Mouse (Mus musculus) heart, embryonic 13.5 days (tissue): ENCODE data around the gene Cldn20. TPM values are rescaled to one million over a fixed set of nuclear protein-coding genes. Genes with fewer than 3 reads are reported as not detected.

Experiments
- ATAC-seq: fragments of 200-750 bp; cut with Nextera tagmentation; 2 replicates; pipeline ENCODE4 v1.8.0; 2017; ENCODE audit warnings: moderate TSS enrichment; ENCODE audit not compliant: insufficient number of reproducible peaks, low FRiP score, low TSS enrichment; ENCODE audit errors: extremely low read depth
- H3K27ac ChIP-seq: fragments of 300-500 bp; sonication (generic); replicated peaks from 2 replicates; pipeline ENCODE4 v1.5.1; 2015; ENCODE audit warnings: moderate library complexity, mild to moderate bottlenecking, inconsistent platforms
- H3K27me3 ChIP-seq: fragments of 300-500 bp; sonication (generic); replicated peaks from 2 replicates; pipeline ENCODE4 v1.6.1; 2015; ENCODE audit warnings: mild to moderate bottlenecking, inconsistent platforms
- H3K36me3 ChIP-seq: fragments of 300-500 bp; sonication (generic); 2 replicates; pipeline ENCODE4 v1.6.1; 2015; ENCODE audit warnings: mild to moderate bottlenecking, inconsistent platforms
- H3K4me1 ChIP-seq: fragments of 300-500 bp; sonication (generic); 2 replicates; pipeline ENCODE4 v1.6.1; 2015; ENCODE audit warnings: inconsistent platforms
- H3K4me2 ChIP-seq: fragments of 300-500 bp; sonication (generic); 2 replicates; pipeline ENCODE4 v1.6.1; 2015; ENCODE audit warnings: inconsistent platforms, mild to moderate bottlenecking, moderate library complexity
- H3K4me3 ChIP-seq: fragments of 300-500 bp; sonication (generic); 2 replicates; pipeline ENCODE4 v1.5.1; 2015; ENCODE audit warnings: moderate library complexity, mild to moderate bottlenecking, inconsistent platforms
- H3K9ac ChIP-seq: fragments of 300-500 bp; sonication (generic); 2 replicates; pipeline ENCODE4 v1.6.1; 2015; ENCODE audit warnings: inconsistent platforms, mild to moderate bottlenecking, moderate library complexity
- H3K9me3 ChIP-seq: fragments of 300-500 bp; sonication (generic); 2 replicates; pipeline ENCODE4 v1.6.1; 2016; ENCODE audit warnings: inconsistent platforms
- WGBS: fragments of 180-500 bp; shearing (Covaris S2); methylation state at CpG from one replicate; pipeline ENCODE4 v1.1.7; 2015; ENCODE audit warnings: mixed read lengths; 5-methylcytosine and 5-hydroxymethylcytosine counted together
- polyA plus RNA-seq: library from polyadenylated mRNA; unstranded; fragments of >200 nt; fragmentation: Nextera tagmentation; extraction: Ambion mirVana; gene quantifications from 2 replicates; pipeline ENCODE4 v1.2.1, GENCODE M21; 2015

The Cldn20 gene
- polyA plus RNA-seq, 1 experiment from 2014 or later = not detected

- ATAC-seq = no peak
- Histone ChIP-seq H3K4me1 (peaks cover 8% of the 10 kb centered on the region), H3K9ac (no peak overlapping the region), H3K27me3 (no peaks in the 10 kb centered on the region), H3K36me3 (no peaks in the 10 kb centered on the region), H3K4me3 (no peak overlapping the region), H3K27ac (no peak overlapping the region), H3K9me3 (no peaks in the 10 kb centered on the region), H3K4me2 (no peak overlapping the region)
- WGBS = 39% methylated on average over 8 of the region's 8 CpGs
Measured at GRCm38 (mm10) chr17:3562405-3562804, 30.1 kb downstream of the Cldn20 start.

DNA sequence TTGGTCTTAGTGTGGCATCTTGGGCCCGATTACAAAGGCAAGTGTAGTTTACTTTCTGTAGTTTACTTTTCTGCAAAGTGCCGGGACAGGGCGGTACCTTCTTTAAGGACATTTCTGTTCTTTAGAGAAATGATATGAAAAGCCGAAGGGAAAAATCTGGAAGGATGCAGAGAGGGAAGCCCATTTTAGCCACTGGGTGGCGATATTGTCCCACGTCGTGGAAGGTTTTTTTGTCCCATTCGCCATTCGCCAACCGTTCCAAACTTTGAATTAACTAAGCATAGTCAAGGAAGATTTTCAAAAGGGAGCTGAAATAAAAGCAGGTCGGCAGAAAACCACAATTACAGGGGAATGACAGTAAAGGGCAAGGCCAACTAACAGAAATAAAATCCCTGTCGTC lies 38.5 kb downstream of the Cldn20 start:
- peak overlapping the region; percentile 61 for H3K4me2 ChIP-seq
- H3K27me3 ChIP-seq = no peaks in the 10 kb centered on the region
- H3K4me1 ChIP-seq = no peaks in the 10 kb centered on the region; the same call in 1 of the 2 replicates
- ATAC-seq = no peak
- H3K4me3 ChIP-seq = peak overlapping the region; percentile 25; the same call in 1 of the 2 replicates
- no peaks in the 10 kb centered on the region for H3K36me3 ChIP-seq
- WGBS = 6% methylated on average over 12 of the region's 12 CpGs
- H3K9me3 ChIP-seq = no peaks in the 10 kb centered on the region
- H3K9ac ChIP-seq = peak overlapping the region; percentile 70
- H3K27ac ChIP-seq = no peak overlapping the region

Other genes with a start within 250 kb of the Cldn20 start
- 2.8 and 4.0 TPM in 2 replicates for gene Tiam2, start 206.0 kb upstream of the Cldn20 start, polyA plus RNA-seq
- 16.2 and 17.5 TPM in 2 replicates for gene Tfb1m, start 25.2 kb downstream of the Cldn20 start, polyA plus RNA-seq
- gene Nox3, start 163.7 kb downstream of the Cldn20 start, polyA plus RNA-seq = not detected in 2 replicates